8 mouse cellular contexts compared by ENCODE assay signal in the genomic region with DNA sequence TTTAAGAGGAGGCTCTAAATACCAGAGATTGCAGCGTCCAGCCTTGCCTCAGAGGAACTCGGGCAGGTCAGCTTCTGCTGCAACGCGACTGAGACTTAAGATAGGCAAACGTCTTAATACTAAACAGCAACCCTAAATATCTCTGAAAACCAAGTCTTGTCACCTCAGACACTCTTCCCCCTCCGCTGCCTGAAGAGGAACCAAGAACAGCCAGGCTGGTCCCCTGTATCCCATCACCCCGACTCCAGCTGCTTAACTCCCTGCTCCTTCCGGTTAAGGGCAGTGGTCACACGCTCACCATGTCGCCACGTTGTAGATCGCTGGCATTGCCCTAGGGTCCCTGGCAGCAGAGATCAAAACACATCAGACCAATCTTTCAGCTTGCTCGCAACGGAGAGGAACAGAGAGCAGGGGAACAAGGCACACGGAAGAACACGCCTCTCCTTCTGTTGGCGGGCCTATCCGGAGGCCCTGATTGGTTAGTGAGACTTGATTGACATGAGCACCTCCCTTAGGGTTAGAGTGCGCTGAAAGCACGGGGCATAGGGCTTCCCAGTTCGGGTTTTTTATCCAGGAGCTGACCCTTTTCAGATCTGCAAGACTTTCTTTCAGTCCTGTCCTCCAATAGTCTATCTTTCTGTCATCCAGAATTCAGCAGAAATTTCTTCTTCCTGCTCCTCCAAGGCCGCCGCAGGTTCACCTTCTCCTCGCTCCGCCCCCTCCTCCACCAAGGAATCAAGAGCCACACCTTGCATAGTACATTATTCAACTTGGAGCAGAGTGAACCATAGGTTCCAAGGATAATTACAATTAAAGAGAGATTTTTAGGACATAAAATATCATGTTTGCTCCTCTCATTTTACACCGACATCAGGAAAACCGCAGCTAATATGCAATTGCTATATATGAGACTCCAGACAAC. TPM values are rescaled to one million over a fixed set of nuclear protein-coding genes. Genes with fewer than 3 reads are reported as not detected.
A peak's percentile ranks its signal among the peaks of the same experiment; 100 is the strongest.
DNase-seq lines count a peak whose midpoint lies in the region; ATAC-seq and TF ChIP-seq lines count a peak whose summit lies in the region.
"Not testable (repeated sequence)": the region's sequence is repeated elsewhere in the genome, so short reads cannot be mapped to it uniquely, and the experiment has no call there.

TSS of gene Zfp935 (minus strand) at position 323 of the 922 bp plus-strand sequence.

- not testable (repeated sequence) for H3K4me1 ChIP-seq in MEL (ENCODE audit: control insufficient read depth in 1 of 2, insufficient read depth in 2 of 2, low read length in 2 of 2); hindbrain, embryonic 11.5 days (replicated peaks; ENCODE audit: control insufficient read depth, insufficient read depth, low read length); lung, embryonic 16.5 days (replicated peaks; ENCODE audit: control insufficient read depth, insufficient read depth, low read length)

- DNase-seq in MEL (ENCODE audit: low read depth, low spot score), result peak; percentile 65
- DNase-seq in cerebellum, adult 9-10 months, result peak; percentile 78
- DNase-seq in frontal cortex, adult 2 months (ENCODE audit: extremely low spot score in 1 of 2, low spot score in 1 of 2), result peak; percentile 52 to 72
- DNase-seq in hindbrain, embryonic 11.5 days (ENCODE audit: low spot score), result peak; percentile 23
- DNase-seq in layer of hippocampus, adult 9-11 months, result peak; percentile 83
- peak; percentile 66 for DNase-seq in ovary, postnatal 10 days (ENCODE audit: low spot score)
- peak; percentile 77 for DNase-seq in thymus, postnatal 14 days

- not testable (repeated sequence) for TF ChIP-seq EP300 in MEL (IDR thresholded peaks at IDR 0.05; ENCODE audit: low read depth in 1 of 2, low read length in 2 of 2)

- peak within 1 kb of the TSS; percentile 77 for H3K9ac ChIP-seq in MEL (ENCODE audit: control insufficient read depth, low read depth, low read length, poor library complexity, severe bottlenecking)
- H3K9ac ChIP-seq in hindbrain, embryonic 11.5 days (ENCODE audit: low read depth, low read length), result peak within 1 kb of the TSS; percentile 47; the same call in 1 of the 2 replicates
- peak within 1 kb of the TSS; percentile 61 for H3K9ac ChIP-seq in lung, embryonic 16.5 days (ENCODE audit: low read length)

- TF ChIP-seq POLR2A in MEL (IDR thresholded peaks at IDR 0.05; ENCODE audit: control insufficient read depth in 1 of 2, insufficient read depth in 1 of 2, low read depth in 1 of 2, low read length in 2 of 2, poor library complexity in 1 of 2), result peak in 1 of 2 experiments; percentile 40; a peak in 1 of 4 replicates

- peak within 1 kb of the TSS; percentile 56 to 81 for H3K4me3 ChIP-seq in MEL (ENCODE audit: control insufficient read depth in 1 of 2, insufficient read depth in 1 of 2, low read depth in 2 of 2, low read length in 2 of 2)
- peak within 1 kb of the TSS; percentile 36 for H3K4me3 ChIP-seq in hindbrain, embryonic 11.5 days (ENCODE audit: low read depth, low read length)
- peak within 1 kb of the TSS; percentile 50 for H3K4me3 ChIP-seq in lung, embryonic 16.5 days (ENCODE audit: low read length)

- peak within 1 kb of the TSS; percentile 73 for H3K27ac ChIP-seq in MEL (ENCODE audit: control insufficient read depth, low read depth, low read length)
- H3K27ac ChIP-seq in hindbrain, embryonic 11.5 days (ENCODE audit: low read depth, low read length); lung, embryonic 16.5 days (ENCODE audit: low read length): not testable (repeated sequence)

- H3K9me3 ChIP-seq in MEL (replicated peaks; ENCODE audit: insufficient read depth, low read length); hindbrain, embryonic 11.5 days (ENCODE audit: control insufficient read depth, low read length); lung, embryonic 16.5 days (ENCODE audit: control insufficient read depth, low read length): not testable (repeated sequence)

- peak; percentile 43; the same call in 1 of the 2 replicates for ATAC-seq in hindbrain, embryonic 11.5 days (ENCODE audit: low FRiP score)
- 0 out of 2 replicates have a peak, but pooled peaks have one; percentile 43 for ATAC-seq in lung, embryonic 16.5 days (ENCODE audit: low read depth)

- 0 out of 2 replicates have a peak within 1 kb of the TSS, but pooled peaks have one; percentile 14 for H3K4me2 ChIP-seq in hindbrain, embryonic 11.5 days (replicated peaks; ENCODE audit: low read depth, low read length)
- H3K4me2 ChIP-seq in lung, embryonic 16.5 days (ENCODE audit: low read depth, low read length), result peak within 1 kb of the TSS; percentile 45

- not testable (repeated sequence) for TF ChIP-seq CTCF in MEL (IDR thresholded peaks at IDR 0.05 in 2 of 3, conservative IDR thresholded peaks at IDR 0.05 in 1 of 3; ENCODE audit: control insufficient read depth in 1 of 3, insufficient read depth in 1 of 3, low read depth in 2 of 3, low read length in 3 of 3, poor library complexity in 1 of 3, severe bottlenecking in 1 of 3)

- WGBS in hindbrain, embryonic 11.5 days, result 4% methylated on average over 25 of the region's 27 CpGs
- 4% methylated on average over 25 of the region's 27 CpGs for WGBS in lung, embryonic 16.5 days

- not testable (repeated sequence) for TF ChIP-seq RAD21 in MEL (IDR thresholded peaks at IDR 0.05; ENCODE audit: low read depth, low read length)

- H3K79me2 ChIP-seq in MEL (ENCODE audit: control insufficient read depth, insufficient read depth, low read length, poor library complexity), result not testable (repeated sequence)

- H3K36me3 ChIP-seq in MEL (ENCODE audit: control insufficient read depth in 1 of 2, insufficient read depth in 2 of 2, low read length in 2 of 2); hindbrain, embryonic 11.5 days (ENCODE audit: control insufficient read depth, insufficient read depth, low read length); lung, embryonic 16.5 days (ENCODE audit: control insufficient read depth, insufficient read depth, low read length): not testable (repeated sequence)

- not testable (repeated sequence) for H3K27me3 ChIP-seq in MEL (ENCODE audit: control insufficient read depth in 1 of 2, insufficient read depth in 2 of 2, low read length in 2 of 2); hindbrain, embryonic 11.5 days (ENCODE audit: control insufficient read depth, insufficient read depth, low read length); lung, embryonic 16.5 days (ENCODE audit: control insufficient read depth, insufficient read depth, low read depth, low read length)

TF ChIP-seq in MEL, 35 proteins besides CTCF, POLR2A, EP300 and RAD21:
- 0 out of 2 replicates have a peak, but pooled peaks have one; percentile 55 for TF ChIP-seq E2F4 (IDR thresholded peaks at IDR 0.05; ENCODE audit: borderline replicate concordance, low read depth, low read length)

RNA-seq across cellular contexts. Expression of gene Zfp935, which starts in this region (rescaled TPM):
- total RNA-seq in MEL (2012; rRNA removed), result not detected in 2 replicates
- 100 to 1,000 TPM in 1 of 2 experiments, not detected in 1; 354 TPM for polyA plus RNA-seq in MEL (2012; ENCODE audit: insufficient read depth in 1 of 2, insufficient read length in 2 of 2, low read depth in 1 of 2, low replicate concordance in 2 of 2, missing spikeins in 1 of 2)
- not detected in 2 replicates for polyA plus RNA-seq in frontal cortex, adult 2 months (2012; rRNA removed)
- polyA plus RNA-seq in hindbrain, embryonic 11.5 days (2014; fragmentation: Nextera tagmentation; extraction: Ambion mirVana), result not detected in 2 replicates
- polyA plus RNA-seq in lung, embryonic 16.5 days (2015; fragmentation: Nextera tagmentation; extraction: Ambion mirVana), result not detected in 2 replicates

Comparison
In these comparisons a context has a peak if more than half of its experiments do, and no peak if none do; other contexts are left out.
1. Peak in DNase-seq in frontal cortex, adult 2 months; RNA of the gene not detected or under 1 TPM.
2. Peak in DNase-seq, ATAC-seq, H3K4me3 ChIP-seq, H3K9ac ChIP-seq and H3K4me2 ChIP-seq in hindbrain, embryonic 11.5 days; RNA of the gene not detected or under 1 TPM.
3. Peak in ATAC-seq, H3K4me3 ChIP-seq, H3K9ac ChIP-seq and H3K4me2 ChIP-seq in lung, embryonic 16.5 days; RNA of the gene not detected or under 1 TPM.
4. DNase-seq: peak in every context shown above with its lines; median percentile 83 in layer of hippocampus, adult 9-11 months; 78 in cerebellum, adult 9-10 months; 77 in thymus, postnatal 14 days; 66 in ovary, postnatal 10 days; 65 in MEL; 62 in frontal cortex, adult 2 months; 23 in hindbrain, embryonic 11.5 days.